Comparison of ENCODE assay signal across 8 mouse cellular contexts in genomic region chr16:91935108-91935507, GRCm38 (mm10).
DNase-seq lines count a peak whose midpoint lies in the region; ATAC-seq and TF ChIP-seq lines count a peak whose summit lies in the region.

No protein-coding gene starts in this region.

- no peak for ATAC-seq in heart, embryonic 12.5 days (ENCODE audit: insufficient number of reproducible peaks, low FRiP score)
- no peak for ATAC-seq in Patski
- ATAC-seq in liver, postnatal 0 days: no peak
- ATAC-seq in stomach, postnatal 0 days (ENCODE audit: low FRiP score, low TSS enrichment): no peak

- no peak for TF ChIP-seq EP300 in liver, postnatal 0 days (IDR thresholded peaks at IDR 0.05; ENCODE audit: low read depth)
- no peak for TF ChIP-seq EP300 in stomach, postnatal 0 days (optimal IDR thresholded peaks at IDR 0.05)

- H3K9ac ChIP-seq in heart, embryonic 12.5 days: no peak overlapping the region
- no peak overlapping the region for H3K9ac ChIP-seq in liver, postnatal 0 days (replicated peaks)
- no peak overlapping the region for H3K9ac ChIP-seq in stomach, postnatal 0 days (ENCODE audit: low read length)

- intact Hi-C loops in heart, postnatal 10 days (cut with DNase I): loop anchor here (2.0 kb wide), 1 partner anchor 88 kb away; no protein-coding TSS in a partner anchor
- intact Hi-C loops in gastrocnemius, postnatal 14 days (cut with DNase I; ENCODE audit: low total_unique reads): loop anchor here (5.0 kb wide), 1 partner anchor 352 kb away; no protein-coding TSS in a partner anchor

- 35% methylated on average over 8 of the region's 8 CpGs for WGBS in heart, embryonic 12.5 days
- 53% methylated on average over 8 of the region's 8 CpGs for WGBS in liver, postnatal 0 days (ENCODE audit: insufficient replicate concordance)
- 30% methylated on average over 8 of the region's 8 CpGs for WGBS in stomach, postnatal 0 days

- H3K36me3 ChIP-seq in heart, embryonic 12.5 days: 0 out of 2 replicates have a peak, but pooled peaks cover 1% of the 10 kb centered on the region
- H3K36me3 ChIP-seq in liver, postnatal 0 days (replicated peaks; ENCODE audit: insufficient read depth, low read length): no peaks in the 10 kb centered on the region
- no peaks in the 10 kb centered on the region for H3K36me3 ChIP-seq in stomach, postnatal 0 days (ENCODE audit: control insufficient read depth, insufficient read depth, low read length)

- no peaks in the 10 kb centered on the region for H3K9me3 ChIP-seq in heart, embryonic 12.5 days (replicated peaks)
- H3K9me3 ChIP-seq in liver, postnatal 0 days (ENCODE audit: low read length): no peaks in the 10 kb centered on the region
- no peaks in the 10 kb centered on the region for H3K9me3 ChIP-seq in stomach, postnatal 0 days (ENCODE audit: control insufficient read depth, low read length)

- no peak overlapping the region for H3K27ac ChIP-seq in heart, embryonic 12.5 days (ENCODE audit: poor library complexity, severe bottlenecking)
- no peak overlapping the region for H3K27ac ChIP-seq in liver, postnatal 0 days (ENCODE audit: low read depth)
- no peak overlapping the region for H3K27ac ChIP-seq in stomach, postnatal 0 days (replicated peaks)

- TF ChIP-seq CTCF in Patski (IDR thresholded peaks at IDR 0.05): peak; percentile 93
- peak; percentile 88 for TF ChIP-seq CTCF in liver, postnatal 0 days (IDR thresholded peaks at IDR 0.05; ENCODE audit: low read depth)
- TF ChIP-seq CTCF in stomach, postnatal 0 days (IDR thresholded peaks at IDR 0.05; ENCODE audit: low read depth): peak; percentile 89

- CTCF ChIA-PET in Patski (lab: Charles Lee): interaction anchor here (1.0 to 4.8 kb wide), 3 partner anchors 352 to 393 kb away, joined by 3 to 49 read pairs (median 3); no protein-coding TSS in a partner anchor

- no peak overlapping the region for H3K4me3 ChIP-seq in heart, embryonic 12.5 days
- no peak overlapping the region for H3K4me3 ChIP-seq in liver, postnatal 0 days (ENCODE audit: low read depth, low read length)
- no peak overlapping the region for H3K4me3 ChIP-seq in stomach, postnatal 0 days (ENCODE audit: low read depth, low read length)

- peak; percentile 49 to 71 for DNase-seq in heart, postnatal 10 days
- DNase-seq in B cell, adult 2 months: peak; percentile 72 to 74
- no peak for DNase-seq in Patski (ENCODE audit: low read depth, low spot score)
- DNase-seq in gastrocnemius, postnatal 14 days: peak; percentile 50
- DNase-seq in liver, postnatal 0 days: peak; percentile 70
- peak; percentile 69 for DNase-seq in stomach, postnatal 0 days (ENCODE audit: low spot score)
- no peak for DNase-seq in ovary, postnatal 36 days (ENCODE audit: low spot score)

- no peaks in the 10 kb centered on the region for H3K27me3 ChIP-seq in heart, embryonic 12.5 days (replicated peaks)
- H3K27me3 ChIP-seq in Patski: no peaks in the 10 kb centered on the region
- no peaks in the 10 kb centered on the region for H3K27me3 ChIP-seq in liver, postnatal 0 days (ENCODE audit: insufficient read depth, low read length)
- H3K27me3 ChIP-seq in stomach, postnatal 0 days (ENCODE audit: control insufficient read depth, insufficient read depth, low read length): no peaks in the 10 kb centered on the region

- POLR2A ChIA-PET in Patski (lab: Charles Lee): no interaction called here

- no peak overlapping the region for H3K4me2 ChIP-seq in heart, embryonic 12.5 days
- H3K4me2 ChIP-seq in liver, postnatal 0 days (ENCODE audit: low read depth, low read length): no peak overlapping the region
- no peak overlapping the region for H3K4me2 ChIP-seq in stomach, postnatal 0 days (replicated peaks; ENCODE audit: low read depth)

- peaks cover 10% of the 10 kb centered on the region for H3K4me1 ChIP-seq in heart, embryonic 12.5 days (replicated peaks)
- peaks cover 7% of the 10 kb centered on the region; the same call in 1 of the 2 replicates for H3K4me1 ChIP-seq in liver, postnatal 0 days (ENCODE audit: insufficient read depth)
- no peaks in the 10 kb centered on the region for H3K4me1 ChIP-seq in stomach, postnatal 0 days (replicated peaks; ENCODE audit: control insufficient read depth, insufficient read depth)

- in situ Hi-C loops in Patski (cut with MboI; ENCODE audit: low pct_unique_long_range_greater_than_20kb): loop anchor here (5.0 to 25.0 kb wide), 2 partner anchors 352 to 527 kb away; partner anchors contain the start of gene Rcan1

Comparison
In these comparisons a context has a peak if more than half of its experiments do, and no peak if none do; other contexts are left out.
1. DNase-seq: peak in heart, postnatal 10 days (2 of 2), B cell, adult 2 months (2 of 2), gastrocnemius, postnatal 14 days (single experiment), liver, postnatal 0 days (single experiment) and stomach, postnatal 0 days (single experiment); none in Patski (single experiment) and ovary, postnatal 36 days (single experiment).
2. Peak in every context shown above with its lines, with median percentiles within 50 percentile points of each other: CTCF ChIP-seq.